Comparison of ENCODE assay signal across 8 mouse cellular contexts in genomic region chr5:140649101-140649667, GRCm38 (mm10). TPM values are rescaled to one million over a fixed set of nuclear protein-coding genes. Genes with fewer than 3 reads are reported as not detected.
A peak's percentile ranks its signal among the peaks of the same experiment; 100 is the strongest.
DNase-seq lines count a peak whose midpoint lies in the region; ATAC-seq lines count a peak whose summit lies in the region.

No protein-coding gene starts in this region.

- DNase-seq in 3134 (ENCODE audit: extremely low read depth, insufficient read length, low spot score), result peak; percentile 84
- peak; percentile 100 for DNase-seq in adrenal gland, postnatal 25 days
- peak; percentile 99 for DNase-seq in embryonic facial prominence, embryonic 11.5 days (ENCODE audit: low spot score)
- peak; percentile 100 for DNase-seq in heart, adult 11 months
- DNase-seq in kidney, adult 11 months, result peak; percentile 96
- DNase-seq in limb, embryonic 10.5 days (ENCODE audit: low spot score), result peak; percentile 98
- DNase-seq in skeletal muscle tissue, adult 2 months (ENCODE audit: low read depth, low spot score), result peak; percentile 93

- H3K4me1 ChIP-seq in embryonic facial prominence, embryonic 11.5 days (ENCODE audit: control insufficient read depth, insufficient read depth, low read length), result peaks cover 9% of the 10 kb centered on the region
- peaks cover 51% of the 10 kb centered on the region for H3K4me1 ChIP-seq in limb, embryonic 10.5 days
- peaks cover 44% of the 10 kb centered on the region for H3K4me1 ChIP-seq in midbrain, embryonic 12.5 days

- no peaks in the 10 kb centered on the region for H3K27me3 ChIP-seq in embryonic facial prominence, embryonic 11.5 days (ENCODE audit: control insufficient read depth, insufficient read depth, low read length)
- no peaks in the 10 kb centered on the region for H3K27me3 ChIP-seq in limb, embryonic 10.5 days (ENCODE audit: low read depth, poor library complexity, severe bottlenecking)
- peaks cover 14% of the 10 kb centered on the region; the same call in 1 of the 2 replicates for H3K27me3 ChIP-seq in midbrain, embryonic 12.5 days

- WGBS in embryonic facial prominence, embryonic 11.5 days, result 6% methylated on average over 26 of the region's 26 CpGs
- WGBS in limb, embryonic 10.5 days, result 4% methylated on average over 26 of the region's 26 CpGs
- 3% methylated on average over 26 of the region's 26 CpGs for WGBS in midbrain, embryonic 12.5 days

- peak overlapping the region; percentile 56; the same call in 1 of the 2 replicates for H3K27ac ChIP-seq in embryonic facial prominence, embryonic 11.5 days (replicated peaks; ENCODE audit: low read depth, low read length)
- peak overlapping the region; percentile 98 for H3K27ac ChIP-seq in limb, embryonic 10.5 days
- H3K27ac ChIP-seq in midbrain, embryonic 12.5 days (replicated peaks), result peak overlapping the region; percentile 75

- H3K9me3 ChIP-seq in embryonic facial prominence, embryonic 11.5 days (replicated peaks; ENCODE audit: control insufficient read depth, low read length), result no peaks in the 10 kb centered on the region
- no peaks in the 10 kb centered on the region for H3K9me3 ChIP-seq in limb, embryonic 10.5 days (replicated peaks)
- H3K9me3 ChIP-seq in midbrain, embryonic 12.5 days, result no peaks in the 10 kb centered on the region

- peaks cover 10% of the 10 kb centered on the region for H3K36me3 ChIP-seq in embryonic facial prominence, embryonic 11.5 days (replicated peaks; ENCODE audit: control insufficient read depth, insufficient read depth, low read depth, low read length)
- peaks cover 31% of the 10 kb centered on the region for H3K36me3 ChIP-seq in limb, embryonic 10.5 days
- H3K36me3 ChIP-seq in midbrain, embryonic 12.5 days, result peaks cover 23% of the 10 kb centered on the region

- peak overlapping the region; percentile 60 for H3K9ac ChIP-seq in embryonic facial prominence, embryonic 11.5 days (replicated peaks; ENCODE audit: low read length)
- peak overlapping the region; percentile 52 for H3K9ac ChIP-seq in midbrain, embryonic 12.5 days (replicated peaks)

- peak overlapping the region; percentile 77 for H3K4me3 ChIP-seq in embryonic facial prominence, embryonic 11.5 days (ENCODE audit: low read depth, low read length)
- H3K4me3 ChIP-seq in limb, embryonic 10.5 days, result peak overlapping the region; percentile 84
- H3K4me3 ChIP-seq in midbrain, embryonic 12.5 days, result peak overlapping the region; percentile 96

- peak overlapping the region; percentile 61 for H3K4me2 ChIP-seq in embryonic facial prominence, embryonic 11.5 days (ENCODE audit: low read depth, low read length)
- peak overlapping the region; percentile 55 for H3K4me2 ChIP-seq in midbrain, embryonic 12.5 days (replicated peaks)

- peak; percentile 93 for ATAC-seq in embryonic facial prominence, embryonic 11.5 days (replicated peaks; ENCODE audit: insufficient number of reproducible peaks, low FRiP score, low TSS enrichment, low read depth)
- ATAC-seq in midbrain, embryonic 12.5 days (ENCODE audit: low FRiP score, low read depth), result peak; percentile 96

RNA-seq across cellular contexts. Expression of gene Ttyh3, which starts 0.4 kb away (rescaled TPM):
- 121 and 195 TPM in 2 replicates for total RNA-seq in adrenal gland, postnatal 25 days (2021)
- 42.5 and 42.8 TPM in 2 replicates for polyA plus RNA-seq in embryonic facial prominence, embryonic 11.5 days (2014; fragmentation: Nextera tagmentation; extraction: Ambion mirVana)
- polyA plus RNA-seq in limb, embryonic 10.5 days (2016; fragmentation: Nextera tagmentation; extraction: Ambion mirVana), result 36.6 and 47.0 TPM in 2 replicates
- 68.8 and 71.0 TPM in 2 replicates for polyA plus RNA-seq in midbrain, embryonic 12.5 days (2016; fragmentation: Nextera tagmentation; extraction: Ambion mirVana)

RNA-seq across cellular contexts. Expression of gene Lfng, which starts 42.1 kb away (rescaled TPM):
- 9.6 and 16.8 TPM in 2 replicates for total RNA-seq in adrenal gland, postnatal 25 days (2021)
- polyA plus RNA-seq in embryonic facial prominence, embryonic 11.5 days (2014; fragmentation: Nextera tagmentation; extraction: Ambion mirVana), result 13.3 and 13.7 TPM in 2 replicates
- polyA plus RNA-seq in limb, embryonic 10.5 days (2016; fragmentation: Nextera tagmentation; extraction: Ambion mirVana), result 4.3 and 5.8 TPM in 2 replicates
- 28.5 and 33.9 TPM in 2 replicates for polyA plus RNA-seq in midbrain, embryonic 12.5 days (2016; fragmentation: Nextera tagmentation; extraction: Ambion mirVana)

RNA-seq across cellular contexts. Expression of gene Iqce, which starts 53.0 kb away (rescaled TPM):
- 21.9 and 36.2 TPM in 2 replicates for total RNA-seq in adrenal gland, postnatal 25 days (2021)
- polyA plus RNA-seq in embryonic facial prominence, embryonic 11.5 days (2014; fragmentation: Nextera tagmentation; extraction: Ambion mirVana), result 13.5 and 16.5 TPM in 2 replicates
- polyA plus RNA-seq in limb, embryonic 10.5 days (2016; fragmentation: Nextera tagmentation; extraction: Ambion mirVana), result 24.2 and 24.9 TPM in 2 replicates
- polyA plus RNA-seq in midbrain, embryonic 12.5 days (2016; fragmentation: Nextera tagmentation; extraction: Ambion mirVana), result 26.9 and 29.3 TPM in 2 replicates

RNA-seq across cellular contexts. Expression of gene Brat1, which starts 55.6 kb away (rescaled TPM):
- total RNA-seq in adrenal gland, postnatal 25 days (2021), result 24.7 and 29.4 TPM in 2 replicates
- polyA plus RNA-seq in embryonic facial prominence, embryonic 11.5 days (2014; fragmentation: Nextera tagmentation; extraction: Ambion mirVana), result 8.8 and 10.3 TPM in 2 replicates
- 21.8 and 22.2 TPM in 2 replicates for polyA plus RNA-seq in limb, embryonic 10.5 days (2016; fragmentation: Nextera tagmentation; extraction: Ambion mirVana)
- polyA plus RNA-seq in midbrain, embryonic 12.5 days (2016; fragmentation: Nextera tagmentation; extraction: Ambion mirVana), result 22.2 TPM in 2 replicates

Comparison
In these comparisons a context has a peak if more than half of its experiments do, and no peak if none do; other contexts are left out.
1. Peak in every context shown above with its lines: DNase-seq, ATAC-seq, H3K4me3 ChIP-seq and H3K27ac ChIP-seq.